Mouse (Mus musculus) hindbrain, embryonic 11.5 days (tissue): ENCODE results near the gene Atp1b1. TPM values are rescaled to one million over a fixed set of nuclear protein-coding genes. Genes with fewer than 3 reads are reported as not detected.

ENCODE experiments used
- ATAC-seq: fragments of 200-750 bp; cut with Nextera tagmentation; 2 replicates; pipeline ENCODE4 v1.8.0; 2017; ENCODE audit warnings: mild to moderate bottlenecking, moderate TSS enrichment, moderate library complexity; ENCODE audit not compliant: low FRiP score
- DNase-seq: peaks from one replicate; pipeline ENCODE4 v3.0.0-alpha.2; 2015; ENCODE audit warnings: low spot score
- H3K27ac ChIP-seq: fragments of 300-500 bp; sonication (generic); 2 replicates; pipeline ENCODE4 v1.5.1; 2014; ENCODE audit warnings: mild to moderate bottlenecking, low read depth, low read length
- H3K27me3 ChIP-seq: fragments of 300-500 bp; sonication (generic); 2 replicates; pipeline ENCODE4 v1.6.1; 2014; ENCODE audit warnings: mild to moderate bottlenecking, low read length, moderate library complexity, mixed read lengths; ENCODE audit not compliant: control insufficient read depth, insufficient read depth
- H3K36me3 ChIP-seq: fragments of 300-500 bp; sonication (generic); 2 replicates; pipeline ENCODE4 v1.6.1; 2014; ENCODE audit warnings: mild to moderate bottlenecking, low read length, moderate library complexity, mixed read lengths; ENCODE audit not compliant: control insufficient read depth, insufficient read depth
- H3K4me1 ChIP-seq: fragments of 300-500 bp; sonication (generic); replicated peaks from 2 replicates; pipeline ENCODE4 v1.6.1; 2014; ENCODE audit warnings: low read length, mixed read lengths; ENCODE audit not compliant: control insufficient read depth, insufficient read depth
- H3K4me2 ChIP-seq: fragments of 300-500 bp; sonication (generic); replicated peaks from 2 replicates; pipeline ENCODE4 v1.6.1; 2014; ENCODE audit warnings: mild to moderate bottlenecking, low read depth, low read length
- H3K4me3 ChIP-seq: fragments of 300-500 bp; sonication (generic); 2 replicates; pipeline ENCODE4 v1.5.1; 2014; ENCODE audit warnings: low read depth, low read length
- H3K9ac ChIP-seq: fragments of 300-500 bp; sonication (generic); 2 replicates; pipeline ENCODE4 v1.6.1; 2014; ENCODE audit warnings: low read depth, low read length
- H3K9me3 ChIP-seq: fragments of 300-500 bp; sonication (generic); 2 replicates; pipeline ENCODE4 v1.6.1; 2016; ENCODE audit warnings: low read length; ENCODE audit not compliant: control insufficient read depth
- WGBS: fragments of 180-500 bp; shearing (Covaris S2); extraction: QIAGEN DNeasy Blood & Tissue Kit; methylation state at CpG from one replicate; pipeline ENCODE4 v1.1.7; 2014; 5-methylcytosine and 5-hydroxymethylcytosine counted together
- polyA plus RNA-seq: library from polyadenylated mRNA; unstranded; fragments of >200 nt; fragmentation: Nextera tagmentation; extraction: Ambion mirVana; gene quantifications from 2 replicates; pipeline ENCODE4 v1.2.1, GENCODE M21; 2014

Atp1b1 gene
- polyA plus RNA-seq, 1 experiment from 2014 or later = 28.7 TPM

GRCm38 (mm10) chr1:164419401-164419800, 38.8 kb downstream of the Atp1b1 start:
- Histone ChIP-seq H3K27ac (no peak overlapping the region), H3K4me2 (no peak overlapping the region), H3K9ac (no peak overlapping the region), H3K4me1 (no peaks in the 10 kb centered on the region), H3K9me3 (no peaks in the 10 kb centered on the region), H3K4me3 (no peak overlapping the region), H3K27me3 (no peaks in the 10 kb centered on the region), H3K36me3 (no peaks in the 10 kb centered on the region)
- no peak for DNase-seq
- WGBS = 92% methylated on average over 8 of the region's 8 CpGs
- no peak for ATAC-seq

GRCm38 (mm10) chr1:164418320-164418719, 39.8 kb downstream of the Atp1b1 start:
- DNase-seq (no peak), ATAC-seq (no peak)
- Histone ChIP-seq H3K36me3 (no peaks in the 10 kb centered on the region), H3K4me1 (no peaks in the 10 kb centered on the region), H3K9me3 (no peaks in the 10 kb centered on the region), H3K27me3 (no peaks in the 10 kb centered on the region), H3K4me2 (no peak overlapping the region), H3K9ac (no peak overlapping the region), H3K4me3 (no peak overlapping the region), H3K27ac (no peak overlapping the region)
- WGBS = 74% methylated on average over 10 of the region's 10 CpGs

- no peak overlapping the region for H3K9ac ChIP-seq
- ATAC-seq (no peak), DNase-seq (no peak)
- H3K9me3 ChIP-seq = no peaks in the 10 kb centered on the region
- no peak overlapping the region for H3K4me2 ChIP-seq
- H3K27me3 ChIP-seq = no peaks in the 10 kb centered on the region
- no peak overlapping the region for H3K27ac ChIP-seq
- H3K4me3 ChIP-seq = no peak overlapping the region
- WGBS = 85% methylated on average over 3 of the region's 3 CpGs
- H3K36me3 ChIP-seq = no peaks in the 10 kb centered on the region
- no peaks in the 10 kb centered on the region for H3K4me1 ChIP-seq
These were observed 40.6 kb downstream of the Atp1b1 start for GRCm38 (mm10) chr1:164417604-164418003.

- Histone ChIP-seq H3K27ac (no peak overlapping the region), H3K9ac (no peak overlapping the region), H3K4me1 (no peaks in the 10 kb centered on the region), H3K9me3 (no peaks in the 10 kb centered on the region), H3K4me3 (no peak overlapping the region), H3K27me3 (no peaks in the 10 kb centered on the region), H3K4me2 (no peak overlapping the region), H3K36me3 (no peaks in the 10 kb centered on the region)
- ATAC-seq (no peak), DNase-seq (no peak)
- WGBS = 89% methylated on average over 12 of the region's 12 CpGs
These were observed 41.3 kb downstream of the Atp1b1 start for GRCm38 (mm10) chr1:164416692-164417394.

GRCm38 (mm10) chr1:164415347-164415751, 42.8 kb downstream of the Atp1b1 start:
- no peaks in the 10 kb centered on the region for H3K27me3 ChIP-seq
- no peaks in the 10 kb centered on the region for H3K9me3 ChIP-seq
- ATAC-seq = no peak
- H3K4me3 ChIP-seq = no peak overlapping the region
- 75% methylated on average over 2 of the region's 2 CpGs for WGBS
- no peak overlapping the region for H3K27ac ChIP-seq
- no peak overlapping the region for H3K9ac ChIP-seq
- H3K36me3 ChIP-seq = no peaks in the 10 kb centered on the region
- no peak overlapping the region for H3K4me2 ChIP-seq
- DNase-seq = no peak
- no peaks in the 10 kb centered on the region for H3K4me1 ChIP-seq

- ATAC-seq (no peak), DNase-seq (no peak)
- Histone ChIP-seq H3K9ac (no peak overlapping the region), H3K36me3 (no peaks in the 10 kb centered on the region), H3K27ac (no peak overlapping the region), H3K4me3 (no peak overlapping the region), H3K9me3 (no peaks in the 10 kb centered on the region), H3K4me1 (no peaks in the 10 kb centered on the region), H3K4me2 (no peak overlapping the region), H3K27me3 (no peaks in the 10 kb centered on the region)
- 94% methylated on average over 11 of the region's 11 CpGs for WGBS
These were observed 44.5 kb downstream of the Atp1b1 start for GRCm38 (mm10) chr1:164413608-164414007.

- no peak overlapping the region for H3K9ac ChIP-seq
- H3K36me3 ChIP-seq = no peaks in the 10 kb centered on the region
- no peak overlapping the region for H3K27ac ChIP-seq
- ATAC-seq (no peak), DNase-seq (no peak)
- no peaks in the 10 kb centered on the region for H3K27me3 ChIP-seq
- WGBS = 97% methylated on average over 9 of the region's 9 CpGs
- H3K4me3 ChIP-seq = no peak overlapping the region
- no peaks in the 10 kb centered on the region for H3K4me1 ChIP-seq
- H3K9me3 ChIP-seq = no peaks in the 10 kb centered on the region
- no peak overlapping the region for H3K4me2 ChIP-seq
These were observed 45.2 kb downstream of the Atp1b1 start for GRCm38 (mm10) chr1:164412906-164413305.

GRCm38 (mm10) chr1:164411306-164411705, 46.8 kb downstream of the Atp1b1 start:
- 87% methylated on average over 7 of the region's 7 CpGs for WGBS
- H3K27ac ChIP-seq = no peak overlapping the region
- no peak overlapping the region for H3K4me2 ChIP-seq
- no peaks in the 10 kb centered on the region for H3K4me1 ChIP-seq
- H3K36me3 ChIP-seq = no peaks in the 10 kb centered on the region
- H3K4me3 ChIP-seq = no peak overlapping the region
- ATAC-seq (no peak), DNase-seq (no peak)
- H3K27me3 ChIP-seq = no peaks in the 10 kb centered on the region
- no peaks in the 10 kb centered on the region for H3K9me3 ChIP-seq
- H3K9ac ChIP-seq = no peak overlapping the region

- no peak overlapping the region for H3K27ac ChIP-seq
- H3K9ac ChIP-seq = no peak overlapping the region
- no peaks in the 10 kb centered on the region for H3K9me3 ChIP-seq
- H3K4me1 ChIP-seq = no peaks in the 10 kb centered on the region
- DNase-seq (peak; percentile 12), ATAC-seq (peak; percentile 47; the same call in 1 of the 2 replicates)
- H3K27me3 ChIP-seq = no peaks in the 10 kb centered on the region
- 41% methylated on average over 2 of the region's 2 CpGs for WGBS
- no peak overlapping the region for H3K4me2 ChIP-seq
- H3K36me3 ChIP-seq = no peaks in the 10 kb centered on the region
- no peak overlapping the region for H3K4me3 ChIP-seq
These were observed 49.5 kb downstream of the Atp1b1 start for GRCm38 (mm10) chr1:164408655-164409054.
